Mouse (Mus musculus) kidney, adult 18-20 months (tissue): ENCODE measurements around the gene Tmem229a.

Experiments
- DNase-seq: peaks from one replicate; pipeline ENCODE4 v3.0.0; 2021

The Tmem229a gene

DNA sequence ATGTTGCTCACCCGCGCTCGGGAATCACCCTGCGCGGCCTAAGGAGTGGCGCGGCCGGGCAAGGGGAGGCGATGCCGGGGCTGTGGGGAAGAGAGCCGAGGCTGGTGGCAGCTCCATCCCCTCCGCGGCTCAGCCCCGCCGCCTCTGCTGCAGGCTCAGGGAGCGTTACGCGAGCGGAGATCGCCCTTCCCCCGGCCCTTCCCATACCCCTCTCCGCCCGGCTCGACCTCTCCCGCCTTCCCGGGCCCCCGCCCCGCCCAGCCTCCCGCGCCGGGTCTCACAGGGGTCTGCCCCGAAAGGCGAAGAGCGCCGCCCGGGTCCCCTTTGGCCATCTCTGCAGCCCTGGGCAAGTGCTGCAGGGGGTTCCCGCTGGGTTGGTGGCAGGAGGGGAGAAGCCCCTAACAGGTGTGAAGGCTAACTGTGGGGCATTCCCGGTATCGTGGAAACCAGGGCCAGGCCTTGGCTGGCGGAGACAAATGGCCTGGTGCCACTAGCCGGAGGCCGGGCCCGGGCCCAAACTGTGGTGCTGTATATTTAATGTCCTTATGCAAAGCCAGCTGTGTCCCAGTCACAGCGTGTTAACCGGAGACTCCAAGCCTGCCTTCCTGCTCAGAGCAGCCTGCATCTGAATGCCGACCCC, at the start of gene Tmem229a:
Gene Tmem229a (minus strand): TSS at position 352 of the 640 bp plus-strand sequence.
- peak; percentile 83 for DNase-seq

- DNase-seq = no peak
These were observed 37.7 kb upstream of the Tmem229a start for GRCm38 (mm10) chr6:24993754-24994153.

GRCm38 (mm10) chr6:24989836-24990235, 33.7 kb upstream of the Tmem229a start:
- no peak for DNase-seq

DNA sequence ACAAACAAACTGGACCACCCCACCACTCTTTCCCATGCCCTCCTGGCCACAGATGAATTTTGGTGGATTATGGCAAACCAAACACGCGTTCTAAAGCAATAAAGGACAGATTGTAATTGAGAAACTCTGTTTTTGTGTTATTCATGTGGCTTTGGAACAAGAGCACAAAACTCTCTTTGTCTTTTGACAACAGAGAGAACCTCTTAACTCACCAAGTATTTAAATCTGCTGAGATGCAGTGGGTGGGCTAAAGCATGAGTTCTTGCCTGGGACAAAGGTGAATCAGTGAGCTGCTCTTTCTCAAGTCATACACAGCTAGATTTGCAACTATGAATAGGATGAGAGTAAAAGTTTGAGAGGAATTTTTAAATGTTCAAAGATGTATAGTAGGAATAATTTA, 20.1 kb upstream of the Tmem229a start:
- no peak for DNase-seq

- DNase-seq = no peak
These were observed 12.6 kb upstream of the Tmem229a start for GRCm38 (mm10) chr6:24968471-24969223.

GRCm38 (mm10) chr6:24967726-24968125, 11.6 kb upstream of the Tmem229a start:
- DNase-seq = peak; percentile 45

- no peak for DNase-seq
These were observed 10.0 kb upstream of the Tmem229a start for GRCm38 (mm10) chr6:24966010-24966682.

DNA sequence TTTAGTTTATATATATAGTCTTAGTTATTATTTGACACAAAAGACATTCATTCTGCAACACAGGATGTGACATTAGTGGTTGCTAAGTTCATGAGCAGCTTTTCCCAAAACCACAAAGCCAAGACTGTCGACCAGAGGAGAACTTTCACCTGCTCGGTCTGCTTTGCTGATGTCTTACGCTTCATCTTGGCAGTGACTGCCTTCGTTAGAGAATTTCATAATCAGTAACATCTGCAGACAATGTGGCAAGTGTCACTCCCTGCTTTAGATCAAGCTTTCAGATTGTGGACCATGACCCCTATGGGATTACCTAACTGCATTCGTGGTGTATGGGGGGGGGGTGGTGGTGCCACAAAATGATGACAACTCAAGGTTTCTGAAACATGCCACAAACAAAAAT, 7.7 kb upstream of the Tmem229a start:
- DNase-seq = no peak

DNA sequence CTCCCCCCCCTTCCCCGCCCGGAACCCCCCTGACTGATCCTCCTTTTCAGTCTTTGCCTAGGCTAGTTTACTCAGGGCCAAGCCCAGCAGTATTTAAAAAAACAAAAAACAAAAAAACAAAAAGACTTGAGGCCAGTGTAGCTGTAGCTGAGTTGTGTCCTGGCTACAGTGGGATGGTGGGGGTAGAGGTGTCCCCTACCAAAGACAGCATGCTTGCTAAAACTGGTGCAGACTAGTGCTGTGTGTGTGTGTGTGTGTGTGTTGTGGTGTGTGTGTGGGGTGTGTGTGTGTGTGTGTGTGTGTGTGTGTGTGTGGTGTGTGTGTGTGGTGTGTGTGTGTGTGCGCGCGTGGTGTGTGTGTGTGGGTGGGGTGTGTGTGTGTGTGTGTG, 483 bp upstream of the Tmem229a start:
- no peak for DNase-seq

DNA sequence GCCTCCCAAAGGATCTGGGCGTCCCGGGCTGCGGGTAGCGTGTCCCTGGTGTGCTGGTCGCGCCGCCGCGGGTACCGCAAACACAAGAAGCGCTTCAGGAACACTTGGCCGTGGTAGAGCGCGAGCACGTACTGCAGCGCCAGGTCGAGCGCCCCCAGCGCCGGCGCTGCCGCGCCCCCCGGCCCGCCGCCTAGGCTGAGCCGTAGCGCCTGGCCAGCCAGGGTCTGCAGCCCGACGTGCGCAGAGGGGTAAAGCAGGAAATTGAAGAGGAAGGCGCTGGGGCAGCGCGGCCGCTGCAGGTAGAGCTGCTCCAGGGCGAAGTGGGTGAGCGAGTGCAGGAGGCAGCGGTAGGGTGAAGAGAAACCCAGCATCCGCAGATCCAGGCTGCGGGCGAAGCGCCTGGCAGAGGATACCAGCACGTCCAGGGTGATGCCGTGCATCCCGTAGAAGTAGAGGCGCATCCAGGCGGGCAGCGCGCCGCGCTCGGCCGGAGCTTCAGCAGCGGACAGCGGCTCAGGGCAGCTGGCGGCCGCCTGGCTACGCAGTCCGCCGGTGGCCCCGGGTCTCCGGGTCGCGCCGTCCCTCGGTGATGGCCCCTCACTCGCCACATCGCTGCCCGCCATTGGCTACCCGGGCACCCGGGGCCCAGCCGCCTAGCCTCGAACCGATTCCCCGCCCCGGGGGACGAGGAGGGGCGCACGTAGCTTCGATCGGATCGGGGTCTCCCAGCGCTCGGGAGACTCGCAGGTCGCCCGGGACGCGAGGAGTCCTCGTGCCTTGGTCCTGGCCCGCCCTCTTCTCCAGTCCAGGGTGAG, 759 bp downstream of the Tmem229a start:
- DNase-seq = peak; percentile 62

GRCm38 (mm10) chr6:24954126-24954525, 2.0 kb downstream of the Tmem229a start:
- DNase-seq = peak; percentile 35

GRCm38 (mm10) chr6:24952341-24952740, 3.8 kb downstream of the Tmem229a start:
- peak; percentile 47 for DNase-seq

DNA sequence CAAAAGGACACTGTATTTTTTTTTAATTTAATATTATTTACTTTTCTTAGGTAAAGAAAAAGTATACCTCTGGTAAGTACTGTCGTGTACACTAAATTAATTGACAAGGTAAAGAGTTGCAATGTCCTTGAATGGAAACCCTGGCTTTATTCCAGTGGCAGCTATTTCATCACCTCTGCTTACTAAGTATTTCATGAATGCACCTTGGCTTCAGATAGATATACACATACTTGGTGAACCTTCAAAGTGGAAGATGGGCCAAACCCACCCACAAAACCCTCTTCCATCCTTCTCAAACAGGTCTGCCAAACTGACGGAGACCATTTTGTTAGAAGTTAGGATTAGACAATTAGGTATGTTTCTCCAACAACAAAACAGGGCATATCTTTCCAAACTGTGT, 5.4 kb downstream of the Tmem229a start:
- DNase-seq = no peak

- peak; percentile 18 for DNase-seq
These were observed 30.9 kb downstream of the Tmem229a start for GRCm38 (mm10) chr6:24925076-24925785.

DNA sequence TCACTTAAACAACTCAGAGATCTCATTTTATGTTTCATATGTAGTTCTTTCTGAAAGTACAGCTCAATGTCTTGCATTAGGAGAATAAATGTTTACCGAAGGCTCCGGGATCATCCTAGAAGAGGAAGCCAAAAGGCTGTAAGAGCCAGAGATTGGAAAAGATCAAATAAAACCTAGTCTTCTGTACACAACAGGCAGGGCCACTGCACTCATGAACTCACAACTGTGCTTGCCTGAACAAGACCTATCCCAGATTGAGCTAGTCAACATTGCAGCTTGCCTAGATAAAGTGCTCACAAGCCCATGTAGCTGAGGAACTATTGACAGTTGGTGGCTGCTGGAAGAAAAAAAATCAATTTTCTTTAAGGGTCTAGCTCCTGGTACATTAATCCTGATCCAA, 42.5 kb downstream of the Tmem229a start:
- no peak for DNase-seq

- DNase-seq = no peak
These were observed 45.4 kb downstream of the Tmem229a start for GRCm38 (mm10) chr6:24910728-24911105.

DNA sequence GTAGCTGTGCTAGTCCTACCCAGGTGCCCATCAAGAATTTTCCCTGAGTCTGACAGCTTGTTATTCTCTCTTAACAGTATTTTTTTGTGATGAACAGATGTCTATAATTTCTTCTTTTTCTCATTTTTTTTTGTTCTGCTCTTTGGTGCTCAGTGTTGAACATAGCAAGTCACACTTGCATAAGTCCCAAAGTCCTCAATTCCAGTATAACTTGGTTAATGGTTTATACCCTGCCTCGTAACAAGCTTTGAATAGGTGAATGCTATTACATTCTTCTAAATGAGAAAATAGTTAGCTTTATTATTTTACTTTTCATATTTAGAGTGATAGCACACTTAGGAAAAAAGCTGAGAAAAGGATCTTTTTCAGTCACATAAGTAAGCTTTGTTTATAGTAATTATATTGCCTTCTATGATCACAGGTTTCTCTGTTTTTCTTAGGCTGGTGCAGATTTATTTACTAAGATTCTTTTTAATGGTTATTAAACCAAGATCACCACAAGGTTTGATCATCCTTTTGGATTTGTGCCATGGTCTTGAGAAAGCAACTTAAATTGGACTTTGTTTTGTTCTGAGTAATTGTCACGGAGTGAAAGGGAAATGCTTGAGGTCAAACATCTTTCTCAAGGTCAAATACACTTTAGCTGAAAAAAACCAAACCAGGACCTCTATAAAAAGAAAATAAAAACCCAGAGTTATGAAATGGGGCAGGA, 45.9 kb downstream of the Tmem229a start:
- DNase-seq = no peak

DNA sequence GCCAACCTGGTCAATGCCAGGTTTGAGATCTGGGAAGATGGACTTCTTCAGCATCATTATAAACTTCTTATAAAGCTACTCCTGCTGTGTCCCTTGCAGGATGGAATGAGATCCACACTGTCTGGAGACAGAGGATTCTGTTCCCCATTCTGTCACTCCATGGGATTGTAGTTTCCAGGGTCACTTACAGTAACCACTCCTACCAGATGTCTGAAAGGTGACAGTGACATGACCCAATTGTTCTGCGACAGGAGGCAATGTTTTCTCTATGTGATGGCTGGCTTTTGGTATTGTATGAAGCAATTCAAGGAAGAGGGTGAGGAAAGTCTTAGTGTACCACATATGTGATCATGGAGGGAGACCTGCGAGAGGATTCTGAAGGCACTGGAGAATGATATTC, 48.3 kb downstream of the Tmem229a start:
- DNase-seq = no peak

DNA sequence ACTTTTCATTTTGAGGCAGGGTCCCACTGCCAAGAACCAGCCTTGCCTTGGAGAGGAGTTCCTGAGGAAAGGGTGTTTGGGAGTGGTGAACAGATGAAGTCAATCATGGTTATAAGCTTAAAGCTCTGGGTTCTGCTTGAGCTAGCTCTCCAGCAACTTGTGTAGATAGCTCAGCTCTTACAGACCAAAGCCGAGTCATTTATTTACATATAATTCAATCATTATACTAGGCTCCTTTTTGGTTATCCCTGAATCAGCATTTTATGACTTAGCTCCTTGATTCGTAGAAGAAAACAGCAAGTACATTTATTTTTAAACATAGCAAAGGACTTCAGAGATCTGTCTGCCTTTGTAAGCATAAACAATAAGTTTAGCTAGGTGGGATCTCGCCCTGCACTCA, 51.0 kb downstream of the Tmem229a start:
- no peak for DNase-seq
